Mouse (Mus musculus) megakaryocyte-erythroid progenitor cell, adult 5 weeks (primary cell): ENCODE data around the gene Fmnl2. TPM values are rescaled to one million over a fixed set of nuclear protein-coding genes. Genes with fewer than 3 reads are reported as not detected.

Source experiments
- polyA plus RNA-seq: library from polyadenylated mRNA; stranded (reverse); fragments of >175 nt; gene quantifications from 2 replicates; pipeline ENCODE4 v1.2.3, GENCODE M21; 2012

The Fmnl2 gene
- 2.2 and 2.5 TPM in 2 replicates for polyA plus RNA-seq

DNA sequence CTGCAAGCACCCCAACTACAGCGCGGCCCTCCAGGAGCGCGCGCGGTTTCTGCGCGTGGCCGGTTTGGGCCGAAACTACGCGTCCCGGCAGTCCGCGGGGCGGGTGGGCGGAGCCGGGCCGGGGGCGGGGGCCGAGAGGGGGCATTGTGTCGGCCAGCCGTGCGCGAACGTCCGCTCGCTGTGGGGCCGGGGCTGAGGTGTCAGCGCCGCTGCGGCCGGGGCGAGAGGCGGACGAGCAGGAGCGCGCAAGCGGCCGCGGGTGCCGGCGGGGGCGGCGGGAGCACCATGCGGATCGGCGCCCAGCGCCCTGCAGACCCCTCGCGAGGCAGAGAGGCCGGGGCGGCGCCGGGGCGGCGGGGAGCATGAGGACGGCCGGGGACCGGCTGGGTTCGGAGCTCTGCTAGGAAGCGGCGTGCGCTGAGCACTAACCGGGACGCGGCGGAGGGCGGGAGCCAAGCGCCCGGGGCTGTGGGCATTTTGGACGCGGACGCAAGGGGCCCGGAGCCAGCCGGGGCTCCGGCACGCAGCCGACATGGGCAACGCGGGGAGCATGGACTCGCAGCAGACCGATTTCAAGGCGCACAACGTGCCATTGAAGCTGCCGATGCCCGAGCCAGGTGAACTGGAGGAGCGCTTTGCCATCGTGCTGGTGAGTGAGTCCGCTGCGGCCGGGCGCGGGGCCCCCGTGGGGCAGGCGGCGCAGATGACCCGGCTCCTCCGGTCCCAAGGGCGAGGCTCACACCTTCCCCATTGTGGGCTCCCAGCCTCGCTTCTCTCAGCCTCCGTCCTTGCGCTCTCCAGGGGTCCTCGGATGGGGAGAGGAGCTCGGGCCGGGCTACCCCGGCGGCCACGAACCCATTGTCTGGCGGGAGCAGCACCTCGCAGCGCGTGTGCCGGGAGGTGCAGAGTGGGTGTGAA, at the start of gene Fmnl2:
Fmnl2 (plus strand) TSS at position 250 of the 918 bp plus-strand sequence.

Other genes starting within 250 kb of the Fmnl2 start
- gene Cacnb4, start 181.0 kb upstream of the Fmnl2 start, polyA plus RNA-seq: not detected in 2 replicates
- 8.3 and 13.8 TPM in 2 replicates for gene Stam2, start 115.6 kb upstream of the Fmnl2 start, polyA plus RNA-seq